Mouse (Mus musculus) midbrain, embryonic 12.5 days (tissue): ENCODE measurements around the gene Mfap5. TPM values are rescaled to one million over a fixed set of nuclear protein-coding genes. Genes with fewer than 3 reads are reported as not detected.
A peak's percentile ranks its signal among the peaks of the same experiment; 100 is the strongest.
"Not testable (repeated sequence)": the region's sequence is repeated elsewhere in the genome, so short reads cannot be mapped to it uniquely, and the experiment has no call there.

ENCODE experiments used
- ATAC-seq: fragments of 200-750 bp; cut with Nextera tagmentation; 2 replicates; pipeline ENCODE4 v1.8.0; 2017; ENCODE audit warnings: low read depth, moderate TSS enrichment, moderate library complexity; ENCODE audit not compliant: low FRiP score
- H3K27ac ChIP-seq: fragments of 300-500 bp; sonication (generic); replicated peaks from 2 replicates; pipeline ENCODE4 v1.5.1; 2016; ENCODE audit warnings: mild to moderate bottlenecking
- H3K27me3 ChIP-seq: fragments of 300-500 bp; sonication (generic); 2 replicates; pipeline ENCODE4 v1.6.1; 2016; ENCODE audit warnings: mild to moderate bottlenecking
- H3K36me3 ChIP-seq: fragments of 300-500 bp; sonication (generic); 2 replicates; pipeline ENCODE4 v1.6.1; 2016
- H3K4me1 ChIP-seq: fragments of 300-500 bp; sonication (generic); 2 replicates; pipeline ENCODE4 v1.6.1; 2016
- H3K4me2 ChIP-seq: fragments of 300-500 bp; sonication (generic); replicated peaks from 2 replicates; pipeline ENCODE4 v1.6.1; 2016; ENCODE audit warnings: mild to moderate bottlenecking, moderate library complexity
- H3K4me3 ChIP-seq: fragments of 300-500 bp; sonication (generic); 2 replicates; pipeline ENCODE4 v1.5.1; 2016; ENCODE audit warnings: mild to moderate bottlenecking
- H3K9ac ChIP-seq: fragments of 300-500 bp; sonication (generic); replicated peaks from 2 replicates; pipeline ENCODE4 v1.6.1; 2016; ENCODE audit warnings: mild to moderate bottlenecking, moderate library complexity
- H3K9me3 ChIP-seq: fragments of 300-500 bp; sonication (generic); 2 replicates; pipeline ENCODE4 v1.6.1; 2016; ENCODE audit warnings: mild to moderate bottlenecking
- WGBS: fragments of 180-500 bp; shearing (Covaris S2); methylation state at CpG from one replicate; pipeline ENCODE4 v1.1.7; 2016; 5-methylcytosine and 5-hydroxymethylcytosine counted together
- polyA plus RNA-seq: library from polyadenylated mRNA; unstranded; fragments of >200 nt; fragmentation: Nextera tagmentation; extraction: Ambion mirVana; gene quantifications from 2 replicates; pipeline ENCODE4 v1.2.1, GENCODE M21; 2016

Mfap5 gene
- polyA plus RNA-seq, 1 experiment from 2014 or later: 2.0 TPM

DNA sequence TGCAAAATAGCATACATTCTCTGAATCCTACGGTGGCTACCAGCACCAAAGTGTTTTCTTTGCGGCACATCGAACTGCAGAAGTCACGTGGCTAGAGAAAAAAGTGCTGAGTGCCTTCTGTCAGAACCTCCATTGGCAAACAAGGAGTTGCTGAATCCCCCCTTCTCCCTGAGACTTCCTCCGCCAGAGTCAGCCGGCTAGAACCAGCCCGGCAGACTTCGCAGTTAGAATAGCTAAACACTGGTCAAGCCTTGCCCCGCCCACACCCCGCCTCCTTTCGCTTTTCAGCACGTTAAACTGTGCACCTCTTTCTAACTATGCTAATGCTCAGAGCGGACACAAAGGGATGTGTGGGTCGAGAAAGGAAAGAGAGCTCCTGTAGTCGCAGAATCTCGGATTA, 14.1 kb upstream of the Mfap5 start:
- Histone ChIP-seq H3K9ac (peak overlapping the region; percentile 45), H3K9me3 (no peaks in the 10 kb centered on the region), H3K4me1 (peaks cover 37% of the 10 kb centered on the region), H3K36me3 (no peaks in the 10 kb centered on the region), H3K27me3 (peaks cover 5% of the 10 kb centered on the region; the same call in 1 of the 2 replicates), H3K4me3 (peak overlapping the region; percentile 41), H3K27ac (peak overlapping the region; percentile 87), H3K4me2 (peak overlapping the region; percentile 53)
- WGBS: under 1% methylated on average over 16 of the region's 16 CpGs
- peak; percentile 76 for ATAC-seq

DNA sequence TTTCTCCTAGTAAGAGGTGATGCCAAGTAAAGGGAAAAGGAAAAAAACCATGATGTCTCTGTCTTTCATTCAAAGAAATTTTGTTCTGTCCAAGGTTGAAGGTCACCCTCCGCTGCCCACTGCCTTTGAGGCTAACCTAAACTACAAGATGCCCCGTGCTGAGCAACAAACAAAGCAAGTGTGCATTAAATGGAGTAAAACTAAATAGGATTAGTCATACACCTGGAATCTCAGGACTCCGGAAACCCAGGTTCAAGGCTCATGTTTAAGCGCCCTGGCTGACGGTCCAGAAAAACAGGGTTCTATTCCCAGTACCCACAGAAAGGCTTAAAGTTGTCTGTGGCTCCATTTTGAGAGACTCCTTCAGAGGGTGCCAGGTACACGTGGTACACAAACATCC, 13.2 kb upstream of the Mfap5 start:
- Histone ChIP-seq H3K27me3 (peaks cover 5% of the 10 kb centered on the region; the same call in 1 of the 2 replicates), H3K4me1 (peaks cover 35% of the 10 kb centered on the region), H3K4me2 (peak overlapping the region; percentile 53), H3K4me3 (no peak overlapping the region), H3K9ac (no peak overlapping the region), H3K27ac (no peak overlapping the region), H3K9me3 (no peaks in the 10 kb centered on the region), H3K36me3 (no peaks in the 10 kb centered on the region)
- 18% methylated on average over 6 of the region's 6 CpGs for WGBS
- ATAC-seq: no peak

DNA sequence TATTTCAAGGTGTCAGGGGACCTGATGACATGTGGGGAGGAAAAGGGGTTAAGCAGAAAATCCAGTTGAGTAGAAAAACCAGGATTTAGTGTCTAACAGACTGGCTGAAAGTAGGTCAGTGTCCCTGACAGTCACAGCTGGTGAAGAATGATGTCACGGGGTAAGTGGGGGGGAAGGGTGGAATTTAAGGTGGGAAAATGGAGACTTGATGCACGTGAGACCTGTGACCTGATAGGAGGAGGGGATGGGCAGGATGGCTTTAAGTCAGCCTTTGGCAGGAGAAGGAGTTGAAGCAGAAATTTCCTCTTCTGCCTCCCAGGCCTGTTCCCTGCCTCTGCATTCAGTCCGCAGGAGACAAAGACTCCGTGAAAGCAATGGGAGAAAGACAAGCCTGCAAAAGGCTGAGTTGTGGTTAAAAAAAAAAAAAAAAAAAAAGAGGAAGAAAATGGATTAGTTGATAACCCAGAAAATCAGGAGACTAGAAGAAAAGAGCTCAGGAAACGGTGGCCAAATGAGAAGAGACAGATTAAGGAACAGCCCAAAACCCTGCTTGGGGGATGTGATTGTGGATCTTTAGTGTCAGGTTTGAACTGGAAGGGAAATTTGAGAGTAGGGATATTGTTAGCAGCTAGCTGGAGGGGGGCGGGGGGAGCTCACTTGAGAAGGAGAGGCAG, 11.7 kb upstream of the Mfap5 start:
- 16% methylated on average over 6 of the region's 6 CpGs for WGBS
- Histone ChIP-seq H3K36me3 (no peaks in the 10 kb centered on the region), H3K4me1 (peaks cover 35% of the 10 kb centered on the region), H3K27me3 (peaks cover 2% of the 10 kb centered on the region; the same call in 1 of the 2 replicates), H3K9me3 (no peaks in the 10 kb centered on the region), H3K27ac (peak overlapping the region; percentile 86), H3K4me2 (no peak overlapping the region), H3K9ac (no peak overlapping the region), H3K4me3 (no peak overlapping the region)
- ATAC-seq: no peak

DNA sequence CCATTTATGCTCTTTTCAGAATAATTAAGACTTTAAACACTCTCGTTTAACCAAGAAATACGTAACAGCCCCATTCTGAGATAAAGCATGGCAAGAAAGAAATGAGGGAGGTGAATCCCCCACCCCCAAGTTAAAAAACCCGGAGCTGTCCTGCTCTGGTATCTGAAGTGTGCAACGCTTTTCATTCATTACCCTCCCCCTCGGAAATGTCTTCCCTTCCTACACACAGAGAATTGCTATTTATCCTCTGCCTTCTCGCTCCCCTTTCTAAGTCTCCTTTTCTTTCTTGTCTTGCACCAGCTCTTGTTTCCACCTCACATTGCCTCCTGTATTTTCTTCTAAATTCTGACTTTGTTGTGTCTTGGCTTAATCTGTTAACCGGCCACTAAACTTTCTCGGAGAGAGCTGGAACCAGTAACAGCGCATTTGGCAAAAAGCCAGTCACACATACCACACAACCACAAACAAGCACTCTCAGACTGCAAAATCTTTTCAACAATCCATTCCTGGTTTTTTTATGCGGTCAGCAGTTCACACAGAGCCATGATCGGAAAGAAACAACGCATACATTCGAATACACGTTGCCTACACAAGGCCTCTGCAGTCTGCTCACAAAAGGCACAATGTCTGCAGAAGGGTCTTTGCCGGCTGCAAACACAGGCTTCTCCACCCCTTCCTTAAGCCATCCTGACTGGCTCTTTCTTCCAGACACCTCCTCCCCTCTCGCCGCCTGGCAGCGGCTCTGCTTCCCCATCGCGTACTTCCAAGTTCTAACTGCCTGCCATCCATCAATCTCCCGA, 10.4 kb upstream of the Mfap5 start:
- Histone ChIP-seq H3K9me3 (no peaks in the 10 kb centered on the region), H3K9ac (peak overlapping the region; percentile 34; the same call in 1 of the 2 replicates), H3K27me3 (no peaks in the 10 kb centered on the region), H3K36me3 (no peaks in the 10 kb centered on the region), H3K4me1 (peaks cover 35% of the 10 kb centered on the region), H3K4me3 (no peak overlapping the region), H3K4me2 (peak overlapping the region; percentile 40), H3K27ac (peak overlapping the region; percentile 86)
- 8% methylated on average over 21 of the region's 21 CpGs for WGBS
- ATAC-seq: peak; percentile 62

DNA sequence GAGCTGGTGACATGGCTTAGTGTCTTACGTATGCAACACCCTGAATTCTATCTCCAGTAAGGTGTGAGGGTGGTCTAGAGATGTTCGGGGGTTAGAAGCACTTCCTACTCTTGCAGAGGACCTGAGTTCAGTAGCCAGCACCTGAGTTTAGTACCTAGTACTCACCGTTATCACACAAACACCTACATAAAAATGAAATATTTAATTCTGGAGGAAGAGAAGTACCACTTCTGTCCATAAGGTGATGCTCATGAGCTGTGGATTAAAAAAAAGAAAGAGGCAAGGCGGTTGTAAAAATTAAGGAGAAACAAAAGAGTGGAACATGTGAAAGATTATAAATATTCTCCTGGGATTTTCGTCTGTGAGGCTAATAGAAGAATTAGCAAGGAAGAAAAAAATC, 9.1 kb upstream of the Mfap5 start:
- Histone ChIP-seq H3K9ac (no peak overlapping the region), H3K9me3 (no peaks in the 10 kb centered on the region), H3K4me2 (no peak overlapping the region), H3K36me3 (no peaks in the 10 kb centered on the region), H3K27me3 (no peaks in the 10 kb centered on the region), H3K4me3 (no peak overlapping the region), H3K4me1 (peaks cover 29% of the 10 kb centered on the region), H3K27ac (peak overlapping the region; percentile 86)
- 0 out of 2 replicates have a peak, but pooled peaks have one; percentile 1 for ATAC-seq
- WGBS: 35% methylated on average over 5 of the region's 5 CpGs

DNA sequence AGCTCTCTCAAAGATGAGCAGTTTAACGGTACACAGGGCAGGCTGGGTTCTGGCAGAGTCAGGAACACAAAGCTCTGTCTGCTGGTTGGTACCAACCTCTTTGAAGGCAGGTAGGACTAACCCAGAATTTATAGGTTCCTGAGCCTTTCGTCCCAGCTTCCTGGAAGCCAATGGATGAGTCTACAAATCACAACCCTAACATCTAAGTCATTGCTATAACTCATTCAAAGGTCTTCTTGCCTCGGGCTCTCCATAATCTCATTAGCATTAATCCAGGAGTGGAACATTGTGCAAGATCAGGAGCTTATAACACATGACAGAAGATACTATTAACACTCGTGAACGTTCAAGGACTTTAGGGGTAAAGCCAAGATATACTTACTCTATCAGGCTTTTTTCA, 7.0 kb upstream of the Mfap5 start, which contains the start of gene Rimklb:
Gene Rimklb (minus strand): TSS at position 101 of the 400 bp plus-strand sequence.
- no peak within 1 kb of the TSS for H3K4me2 ChIP-seq
- H3K9ac ChIP-seq: no peak within 1 kb of the TSS
- H3K4me1 ChIP-seq: peaks cover 23% of the 10 kb centered on the region
- H3K27me3 ChIP-seq: no peaks in the 10 kb centered on the region
- 68% methylated on average over 5 of the region's 5 CpGs for WGBS
- H3K27ac ChIP-seq: no peak within 1 kb of the TSS
- no peak within 1 kb of the TSS for H3K4me3 ChIP-seq
- no peaks in the 10 kb centered on the region for H3K36me3 ChIP-seq
- ATAC-seq: no peak
- H3K9me3 ChIP-seq: no peaks in the 10 kb centered on the region

DNA sequence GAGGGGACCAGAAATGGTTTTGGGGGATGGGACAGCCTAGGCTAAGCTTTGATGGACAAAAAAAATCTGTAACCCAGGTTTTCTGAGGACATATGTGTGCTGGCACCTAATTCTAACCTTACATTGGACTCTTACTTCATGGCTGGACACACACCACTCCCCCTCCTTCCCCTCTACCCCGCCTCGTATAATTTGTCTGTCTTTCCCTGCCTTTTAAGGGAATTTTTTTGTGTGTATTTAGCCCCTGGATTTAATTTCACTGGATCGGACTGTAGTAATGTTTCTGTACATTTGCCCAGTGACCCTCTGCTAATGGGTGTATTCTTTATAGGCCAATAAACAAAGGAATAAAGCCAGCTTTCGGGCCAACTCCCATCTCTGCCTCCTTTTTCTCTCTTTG, 604 bp upstream of the Mfap5 start:
- H3K4me2 ChIP-seq: no peak overlapping the region
- no peaks in the 10 kb centered on the region for H3K4me1 ChIP-seq
- WGBS: 74% methylated on average over 4 of the region's 4 CpGs
- no peaks in the 10 kb centered on the region for H3K36me3 ChIP-seq
- H3K9ac ChIP-seq: no peak overlapping the region
- no peak overlapping the region for H3K4me3 ChIP-seq
- H3K27me3 ChIP-seq: no peaks in the 10 kb centered on the region
- ATAC-seq: no peak
- H3K27ac ChIP-seq: no peak overlapping the region
- H3K9me3 ChIP-seq: no peaks in the 10 kb centered on the region

DNA sequence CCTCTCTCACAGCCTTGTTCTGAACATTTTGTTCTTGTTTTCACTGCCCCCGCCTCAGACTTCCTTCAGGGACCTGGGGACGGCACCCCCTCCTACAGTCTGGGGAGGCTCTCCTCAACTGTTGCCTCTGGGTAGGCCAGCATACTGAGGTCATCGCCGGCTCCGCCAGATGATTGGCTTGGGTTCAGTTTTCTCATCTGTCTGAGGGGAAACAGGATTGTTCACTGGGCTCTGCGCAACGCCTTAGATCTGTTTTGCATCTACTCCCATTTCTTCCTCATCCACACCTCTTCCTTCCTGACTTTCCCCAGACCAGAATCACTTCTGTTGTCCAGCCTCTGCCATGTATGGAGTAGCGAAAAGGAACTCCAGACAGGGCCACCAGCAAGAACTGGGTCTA, 2.8 kb downstream of the Mfap5 start:
- Histone ChIP-seq H3K4me3 (no peak overlapping the region), H3K4me1 (no peaks in the 10 kb centered on the region), H3K27me3 (no peaks in the 10 kb centered on the region), H3K27ac (no peak overlapping the region), H3K9ac (no peak overlapping the region), H3K9me3 (no peaks in the 10 kb centered on the region), H3K36me3 (no peaks in the 10 kb centered on the region), H3K4me2 (no peak overlapping the region)
- no peak for ATAC-seq
- whole genome bisulfite sequencing: 84% methylated on average over 8 of the region's 8 CpGs

DNA sequence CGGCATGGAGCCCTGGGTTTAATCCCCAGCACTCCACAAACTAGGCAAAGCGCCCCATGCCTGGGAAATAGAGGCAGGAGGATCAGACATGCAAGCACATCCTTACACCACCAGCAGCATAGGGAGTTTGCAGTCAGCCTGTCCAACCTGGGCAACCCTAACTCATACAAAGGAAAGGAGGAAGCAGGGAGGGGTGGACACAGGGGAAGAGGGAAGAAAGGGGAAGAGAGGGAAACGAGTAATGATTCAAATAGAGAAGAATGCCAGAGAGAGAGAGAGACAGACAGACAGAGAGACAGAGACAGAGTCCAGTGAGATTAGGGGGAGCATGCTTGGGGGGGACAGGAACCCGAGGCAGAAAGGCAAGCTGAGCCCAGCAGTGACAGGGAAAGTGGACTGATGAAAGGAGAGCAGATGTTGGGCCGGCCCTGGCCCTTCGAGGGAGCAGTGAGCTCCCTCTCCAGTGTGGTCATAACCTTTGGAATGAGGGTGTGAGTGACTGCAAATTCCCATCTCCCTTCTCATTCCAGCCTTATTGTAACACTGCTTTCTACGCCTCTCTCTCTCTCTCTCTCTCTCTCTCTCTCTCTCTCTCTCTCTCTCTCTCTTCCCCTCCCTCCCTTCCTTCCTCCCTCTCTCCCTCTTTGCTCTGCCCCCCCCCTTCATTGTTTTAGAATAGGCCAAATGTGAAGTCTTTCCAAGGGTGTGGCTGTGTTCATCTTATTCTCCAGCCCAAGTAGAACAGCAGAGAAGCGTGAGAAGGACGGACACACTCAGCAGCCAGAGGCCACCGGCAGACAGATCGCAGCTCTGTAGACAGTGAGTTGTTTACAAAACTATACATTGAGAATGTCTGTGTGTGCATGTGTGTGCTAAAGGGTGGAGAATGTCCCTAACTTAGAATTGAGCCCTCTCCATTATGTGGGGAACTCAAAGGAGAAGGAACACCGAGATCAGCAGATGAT, 7.6 kb downstream of the Mfap5 start:
- WGBS: 69% methylated on average over 12 of the region's 12 CpGs

DNA sequence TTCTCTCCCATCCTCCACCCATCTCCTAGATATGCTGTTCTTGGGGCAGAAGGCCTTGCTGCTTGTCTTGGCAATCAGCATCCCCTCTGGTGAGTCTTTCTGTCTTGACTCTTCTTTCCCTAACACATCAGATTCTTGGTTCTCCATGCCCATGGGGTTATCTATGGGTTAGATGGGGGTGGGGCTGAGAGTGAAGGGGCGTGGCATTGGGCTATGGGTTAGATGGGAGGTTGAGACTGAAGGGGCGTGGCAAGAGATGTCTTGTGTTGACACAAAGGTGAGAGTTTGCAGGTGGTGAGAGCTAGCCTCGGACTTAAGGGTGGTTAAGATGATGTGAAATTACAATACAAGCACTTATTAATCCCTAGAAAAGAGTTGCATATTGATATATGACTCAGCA, 8.7 kb downstream of the Mfap5 start:
- Histone ChIP-seq H3K9me3 (no peaks in the 10 kb centered on the region), H3K27ac (no peak overlapping the region), H3K4me1 (no peaks in the 10 kb centered on the region), H3K9ac (no peak overlapping the region), H3K4me3 (no peak overlapping the region), H3K36me3 (no peaks in the 10 kb centered on the region), H3K4me2 (no peak overlapping the region), H3K27me3 (no peaks in the 10 kb centered on the region)
- 82% methylated on average over 3 of the region's 3 CpGs for WGBS
- ATAC-seq: no peak

More for the DNA sequence above, 7.6 kb downstream of the Mfap5 start:
- Histone ChIP-seq H3K4me3 (no peak overlapping the region), H3K4me1 (no peaks in the 10 kb centered on the region), H3K9me3 (no peaks in the 10 kb centered on the region), H3K9ac (no peak overlapping the region), H3K27ac (no peak overlapping the region), H3K4me2 (no peak overlapping the region), H3K27me3 (no peaks in the 10 kb centered on the region), H3K36me3 (no peaks in the 10 kb centered on the region)
- no peak for ATAC-seq

DNA sequence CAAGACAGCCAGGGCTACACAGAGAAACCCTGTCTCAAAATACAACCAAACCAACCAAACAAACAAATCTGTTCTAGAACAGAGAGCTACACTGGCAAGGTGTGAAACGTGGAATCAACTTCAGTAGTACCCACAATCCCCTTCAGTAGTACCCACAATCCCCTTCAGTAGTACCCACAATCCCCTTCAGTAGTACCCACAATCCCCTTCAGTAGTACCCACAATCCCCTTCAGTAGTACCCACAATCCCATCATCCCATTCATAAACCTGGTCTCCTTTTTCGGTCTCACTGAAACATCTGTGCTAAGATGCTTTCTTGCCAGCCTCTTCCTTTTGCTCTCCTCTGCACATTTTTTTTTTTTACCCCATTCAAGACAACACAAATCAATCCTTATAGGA, 10.1 kb downstream of the Mfap5 start:
- H3K4me3 ChIP-seq, H3K9me3 ChIP-seq, H3K4me2 ChIP-seq, H3K27me3 ChIP-seq, H3K4me1 ChIP-seq, H3K9ac ChIP-seq, H3K36me3 ChIP-seq, ATAC-seq, H3K27ac ChIP-seq: not testable (repeated sequence)
- 90% methylated on average over 2 of the region's 2 CpGs for WGBS
